Mouse (Mus musculus) adrenal gland, postnatal 14 days (tissue): ENCODE measurements around the gene Ttc16. TPM values are rescaled to one million over a fixed set of nuclear protein-coding genes. Genes with fewer than 3 reads are reported as not detected.

ENCODE experiments used
- DNase-seq: peaks from one replicate; pipeline ENCODE4 v3.0.0; 2021; ENCODE audit warnings: mixed read lengths
- microRNA-seq, 2 experiments: library from miRNA; unstranded; fragments of <30 nt; microRNA quantifications; one replicate each; pipeline ENCODE4 v1.2.0; 2021
- total RNA-seq: library from RNA; stranded (reverse); gene quantifications from 2 replicates; pipeline ENCODE4 v1.2.3, GENCODE M21; 2021

Gene Ttc16
- total RNA-seq, 1 experiment from 2014 or later = not detected

DNA sequence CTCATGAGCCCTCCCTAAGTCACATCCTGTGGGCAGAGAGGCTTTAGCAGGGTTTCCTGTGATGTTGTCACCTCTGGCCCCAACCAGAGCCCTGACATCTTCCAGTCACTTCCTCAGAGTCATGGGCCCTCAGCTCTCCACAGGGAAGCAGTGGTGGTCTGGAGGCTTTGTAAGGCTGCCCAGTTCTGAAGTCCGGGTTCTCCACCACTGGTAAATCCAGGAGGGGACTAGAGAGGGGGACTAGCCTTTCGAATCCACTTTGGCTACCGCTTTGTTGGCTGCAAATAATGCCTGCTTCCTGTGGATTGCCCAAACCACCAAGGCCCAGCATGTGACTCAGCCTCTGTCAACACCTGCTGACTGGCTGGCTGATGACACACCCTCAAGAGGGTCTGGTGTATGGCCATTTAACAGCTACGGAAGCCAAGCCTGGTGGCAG lies 60.4 kb downstream of the Ttc16 start:
- peak; percentile 64 for DNase-seq

DNA sequence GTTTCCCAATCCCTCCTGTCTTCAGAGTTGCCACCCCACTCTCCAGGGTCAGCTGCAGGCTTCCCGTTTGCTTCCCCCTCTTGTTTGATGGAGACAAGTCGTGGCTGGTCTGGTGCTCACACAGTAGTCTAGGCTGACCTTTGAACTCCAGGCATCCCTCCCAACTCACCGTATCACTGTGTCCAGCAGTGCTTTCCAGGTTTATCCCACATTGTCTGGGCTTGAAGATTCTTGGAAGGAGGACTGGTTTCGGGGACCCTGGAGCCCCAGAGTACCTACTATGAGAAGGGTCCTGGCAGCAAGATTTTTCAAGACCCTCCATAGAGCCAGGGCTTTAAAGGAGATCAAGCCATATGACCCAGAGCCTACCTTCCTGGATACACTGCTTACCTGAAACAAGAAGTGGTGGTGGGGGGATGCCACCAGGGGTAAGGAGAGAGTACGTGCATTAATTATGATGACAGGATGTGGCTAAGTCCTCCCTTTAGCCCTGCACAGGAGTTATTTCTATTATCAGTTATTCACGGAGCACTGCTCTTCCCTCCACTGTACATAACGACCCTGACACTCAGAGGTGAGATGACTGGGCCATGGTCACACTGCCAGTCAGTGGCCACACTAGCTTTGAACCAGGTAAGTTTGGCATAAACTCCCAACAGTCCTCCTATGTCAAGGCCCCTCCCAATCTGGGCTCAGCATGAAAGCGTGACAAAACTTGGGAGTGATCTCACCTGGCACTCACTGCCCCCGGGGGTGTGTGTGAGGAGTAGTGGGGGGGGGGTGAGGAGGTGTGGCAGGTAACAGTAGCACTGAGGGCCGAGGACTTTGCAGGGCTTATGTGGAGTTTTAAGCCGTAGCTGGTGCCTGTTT lies 61.1 kb downstream of the Ttc16 start:
- DNase-seq = peak; percentile 9

- peak; percentile 96 for DNase-seq
These were observed 62.3 kb downstream of the Ttc16 start, which contains the start of gene Cdk9 for GRCm38 (mm10) chr2:32712934-32713817. Gene Cdk9 (minus strand): TSS chr2:32713076.

GRCm38 (mm10) chr2:32712586-32712933 lies 62.9 kb downstream of the Ttc16 start:
- DNase-seq = peak; percentile 97

- DNase-seq = peak; percentile 92
These were observed 63.3 kb downstream of the Ttc16 start for GRCm38 (mm10) chr2:32712108-32712551.

- DNase-seq = no peak
These were observed 64.0 kb downstream of the Ttc16 start for GRCm38 (mm10) chr2:32711301-32712056.

- DNase-seq = no peak
These were observed 65.0 kb downstream of the Ttc16 start for GRCm38 (mm10) chr2:32710425-32710824.

DNA sequence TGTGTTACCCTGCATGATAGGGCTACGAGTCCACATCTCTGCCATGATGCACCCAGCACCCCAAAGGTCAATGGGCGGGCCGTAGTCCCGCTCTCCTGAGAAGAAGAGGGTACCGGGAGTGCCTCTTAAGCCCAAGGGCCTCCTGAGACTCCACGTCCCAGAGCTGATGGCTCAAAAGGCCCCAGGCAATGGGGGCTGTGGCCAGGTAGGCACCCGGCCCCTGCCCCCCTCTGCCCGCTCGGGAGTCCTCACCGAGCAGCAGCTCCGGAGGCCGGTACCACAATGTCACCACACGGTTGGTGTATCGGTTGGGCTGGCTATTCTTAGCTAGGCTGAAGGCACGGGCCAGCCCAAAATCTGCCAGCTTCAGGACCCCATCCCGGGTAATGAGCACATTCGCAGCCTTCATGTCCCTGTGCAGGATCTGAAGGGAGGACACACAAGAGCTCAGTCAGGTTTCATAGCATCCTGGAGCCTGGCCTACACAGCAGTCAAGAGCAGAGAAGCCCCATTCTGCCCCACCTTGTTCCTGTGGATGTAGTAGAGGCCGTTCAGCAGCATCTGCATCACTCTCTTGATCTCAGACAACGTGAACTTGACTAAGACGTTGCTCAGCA lies 65.8 kb downstream of the Ttc16 start:
- no peak for DNase-seq

DNA sequence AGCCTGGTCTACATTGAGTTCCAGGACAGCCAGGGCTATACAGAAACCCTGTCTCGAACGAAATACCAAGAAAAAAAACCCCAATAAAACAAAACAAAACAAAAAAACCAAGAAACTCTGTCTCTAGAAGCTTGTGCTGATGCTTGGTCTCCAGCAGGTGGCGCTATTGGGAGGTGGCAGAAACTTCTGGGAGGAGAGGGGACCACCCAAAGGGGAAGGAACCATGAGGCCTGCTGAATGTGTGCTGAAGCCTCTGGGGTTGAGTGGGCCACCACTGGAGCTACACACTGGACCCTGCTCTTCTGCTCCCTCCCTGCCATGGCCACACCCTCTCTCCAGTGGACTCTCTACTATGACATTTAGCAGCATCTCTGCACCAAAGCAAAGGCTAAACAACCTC lies 66.8 kb downstream of the Ttc16 start:
- peak; percentile 83 for DNase-seq

Small RNAs within 50 kb of the gene (microRNA-seq; reads per million reads assigned to microRNA genes)
- gene Mir2861 (0 reads per million in 2 experiments), gene Mir3960 (0 reads per million in 2 experiments)

Other genes starting within 250 kb of the Ttc16 start
- gene Fam102a, start 240.3 kb downstream of the Ttc16 start, total RNA-seq = 25.6 and 28.7 TPM in 2 replicates
- gene Dpm2, start 204.8 kb downstream of the Ttc16 start, total RNA-seq = 47.8 and 61.8 TPM in 2 replicates
- 0.23 TPM in 1 of 2 replicates, not detected in the other for gene Pip5kl1, start 200.8 kb downstream of the Ttc16 start, total RNA-seq
- not detected in 2 replicates for gene 9430097D07Rik, start 199.9 kb downstream of the Ttc16 start, total RNA-seq
- gene St6galnac4, start 188.5 kb downstream of the Ttc16 start, total RNA-seq = 12.0 and 13.5 TPM in 2 replicates
- gene St6galnac6, start 175.9 kb downstream of the Ttc16 start, total RNA-seq = 54.1 and 56.5 TPM in 2 replicates
- 53.2 and 61.4 TPM in 2 replicates for gene Ak1, start 153.9 kb downstream of the Ttc16 start, total RNA-seq
- gene Eng, start 129.0 kb downstream of the Ttc16 start, total RNA-seq = 105 and 106 TPM in 2 replicates
- gene Fpgs, start 71.5 kb downstream of the Ttc16 start, total RNA-seq = 16.2 and 35.8 TPM in 2 replicates
- gene Cdk9, start 62.6 kb downstream of the Ttc16 start, total RNA-seq = 67.4 and 79.7 TPM in 2 replicates
- gene Sh2d3c, start 54.6 kb downstream of the Ttc16 start, total RNA-seq = 29.8 and 39.3 TPM in 2 replicates
- not detected in 2 replicates for gene 6330409D20Rik, start 34.6 kb downstream of the Ttc16 start, total RNA-seq
- 25.3 and 26.8 TPM in 2 replicates for gene Tor2a, start 18.4 kb downstream of the Ttc16 start, total RNA-seq
- gene Ptrh1, start 153 bp upstream of the Ttc16 start, total RNA-seq = 5.1 and 5.9 TPM in 2 replicates
- gene Cfap157, start 8.8 kb upstream of the Ttc16 start, total RNA-seq = not detected in 2 replicates
- 25.2 and 26.4 TPM in 2 replicates for gene Stxbp1, start 71.6 kb upstream of the Ttc16 start, total RNA-seq
- 22.0 and 23.1 TPM in 2 replicates for gene Fam129b, start 100.5 kb upstream of the Ttc16 start, total RNA-seq
- 155 and 192 TPM in 2 replicates for gene Rpl12, start 185.9 kb upstream of the Ttc16 start, total RNA-seq
- gene Lrsam1, start 186.0 kb upstream of the Ttc16 start, total RNA-seq = 14.1 and 17.2 TPM in 2 replicates
- gene Slc2a8, start 206.4 kb upstream of the Ttc16 start, total RNA-seq = 18.3 and 20.8 TPM in 2 replicates